Mouse (Mus musculus) right cerebral cortex, postnatal 25 days (tissue): ENCODE data around the gene Serpina1f.

Source experiments
- DNase-seq: peaks from one replicate; pipeline ENCODE4 v3.0.0; 2022

Serpina1f gene

DNA sequence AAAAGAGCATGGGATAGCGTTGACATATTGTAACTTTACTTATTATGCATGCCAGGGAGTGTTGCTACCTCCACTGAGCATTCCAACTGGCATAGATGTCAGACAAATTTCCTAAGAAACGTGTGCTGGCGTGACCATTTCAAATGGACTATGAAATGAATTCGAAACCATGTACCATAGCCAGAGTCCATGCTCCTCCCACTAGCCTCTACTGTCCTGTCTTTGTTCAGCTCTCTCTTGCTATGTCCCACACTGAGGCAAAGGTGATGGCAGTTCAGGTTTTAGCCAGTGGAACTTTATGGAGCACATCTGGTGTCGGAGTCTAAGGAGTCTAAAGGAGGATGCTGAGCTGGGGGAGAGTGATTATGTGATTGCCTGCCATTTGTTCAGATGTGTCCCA is 35.3 kb downstream of the Serpina1f start:
- DNase-seq, result no peak

- no peak for DNase-seq
Measured at GRCm38 (mm10) chr12:103659171-103659570, 36.2 kb downstream of the Serpina1f start.

DNA sequence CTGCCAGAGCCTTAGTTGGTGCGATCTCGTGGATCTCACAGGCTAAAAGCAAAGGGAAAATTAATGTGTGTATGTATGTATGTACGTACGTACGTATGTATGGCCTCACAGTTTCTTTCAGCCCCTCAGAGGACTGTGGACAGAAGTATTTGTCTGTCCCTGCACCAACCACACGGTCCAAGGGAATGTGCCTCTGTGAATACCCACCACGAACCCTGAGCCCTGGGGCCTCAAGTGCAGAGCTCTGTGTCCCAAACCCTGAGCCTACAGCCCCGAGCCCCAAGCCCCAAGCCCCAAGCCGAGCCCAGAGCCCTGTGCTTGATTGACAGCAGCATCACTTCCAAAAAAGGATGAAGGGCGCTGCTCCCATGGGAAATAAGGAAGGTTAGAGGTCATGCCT is 37.3 kb downstream of the Serpina1f start:
- DNase-seq, result no peak

DNA sequence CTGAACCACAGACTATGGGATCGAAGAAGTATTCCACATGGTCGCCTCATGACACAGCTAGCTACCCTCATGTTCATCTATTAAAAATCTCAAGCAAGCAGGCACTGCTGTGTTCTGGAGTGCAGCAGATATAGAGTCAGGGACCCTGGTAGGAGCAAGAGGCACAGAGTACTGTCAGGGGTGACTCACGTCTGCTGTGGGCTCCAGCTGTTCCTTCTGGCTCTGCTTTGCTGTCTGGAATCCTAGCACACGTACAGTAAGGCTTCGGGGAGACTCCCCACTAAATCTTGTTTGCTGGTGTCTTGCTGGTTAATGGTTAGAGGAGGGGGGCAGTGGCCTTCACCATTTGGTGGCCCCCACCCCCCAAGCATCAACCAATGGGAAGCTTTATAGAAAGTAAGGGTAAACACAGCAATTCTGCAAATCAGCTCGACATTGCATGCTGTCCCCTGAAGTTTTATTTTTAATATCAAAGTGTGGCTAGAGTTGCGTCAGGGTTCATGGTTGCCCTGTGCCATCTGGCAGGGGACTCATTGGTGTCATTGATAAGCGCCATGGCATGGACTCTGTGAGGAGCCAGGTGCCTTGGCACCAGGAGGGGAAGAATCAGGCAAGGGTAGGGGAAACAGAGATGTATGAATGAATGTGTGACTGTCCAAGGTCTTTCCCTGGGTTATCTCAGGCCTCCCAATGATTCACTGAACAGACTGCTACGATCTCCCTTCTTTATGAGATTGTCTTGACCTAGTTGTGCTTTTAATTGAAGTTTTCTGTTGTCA is 38.3 kb downstream of the Serpina1f start, which contains the start of gene Serpina6:
Serpina6 (minus strand) TSS at position 365 of the 779 bp plus-strand sequence.
- DNase-seq, result no peak

- DNase-seq, result no peak
Measured at GRCm38 (mm10) chr12:103655123-103656044, 39.9 kb downstream of the Serpina1f start.

DNA sequence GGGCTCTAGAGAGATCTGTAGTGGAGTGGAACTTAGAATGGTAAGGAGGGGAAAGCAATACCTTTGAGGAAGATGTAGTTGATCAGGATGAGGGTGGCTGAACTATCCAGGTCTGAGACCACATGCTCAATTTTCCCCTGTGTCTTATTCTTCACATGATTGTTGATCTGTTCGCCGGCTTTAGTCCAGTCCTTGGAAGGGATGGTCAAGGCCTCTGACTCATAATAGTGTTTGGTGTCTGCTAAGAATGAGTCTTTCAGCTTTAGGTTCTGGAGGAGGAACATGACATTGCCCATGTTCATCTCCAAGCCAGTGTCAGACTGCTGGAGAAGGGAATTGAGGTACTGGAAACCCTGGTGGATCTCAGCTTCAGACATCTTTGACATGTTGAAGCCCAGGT is 41.5 kb downstream of the Serpina1f start:
- no peak for DNase-seq

GRCm38 (mm10) chr12:103646314-103646713 is 49.0 kb downstream of the Serpina1f start:
- DNase-seq, result no peak

GRCm38 (mm10) chr12:103644601-103645000 is 50.7 kb downstream of the Serpina1f start:
- DNase-seq, result no peak

DNA sequence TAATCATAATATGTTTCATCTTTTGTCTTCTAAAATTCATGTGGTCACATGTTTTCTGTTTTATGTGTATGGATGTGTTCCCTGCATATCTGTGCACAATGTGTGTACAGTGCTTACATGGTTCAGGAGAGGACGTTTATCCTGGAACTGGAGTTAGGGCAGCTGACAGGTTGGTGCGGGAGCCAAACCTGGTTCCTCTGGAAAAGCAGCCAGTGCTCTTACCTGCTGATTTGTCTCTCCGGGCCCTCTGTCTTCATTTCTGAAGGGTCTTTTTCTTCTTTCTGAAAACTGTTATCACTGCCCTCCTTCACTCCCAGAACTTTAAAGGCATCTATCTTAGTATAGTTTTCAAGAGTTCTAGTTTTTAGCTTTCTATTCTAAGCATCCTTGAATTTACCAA is 51.5 kb downstream of the Serpina1f start:
- no peak for DNase-seq

GRCm38 (mm10) chr12:103643336-103643735 is 52.0 kb downstream of the Serpina1f start:
- peak; percentile 63 for DNase-seq
